Mouse (Mus musculus): Measurements from ENCODE around the gene Pirb. TPM values are rescaled to one million over a fixed set of nuclear protein-coding genes. Genes with fewer than 3 reads are reported as not detected.
A peak's percentile ranks its signal among the peaks of the same experiment; 100 is the strongest.

Pirb gene
- total RNA-seq, 1 experiment from 2014 or later, result 1.9 TPM

- no peak for DNase-seq
Observed at GRCm38 (mm10) chr7:3692382-3692986, 27.7 kb downstream of the Pirb start, which contains the start of gene Tsen34. Gene Tsen34, plus strand, starts transcription at chr7:3692863.

DNA sequence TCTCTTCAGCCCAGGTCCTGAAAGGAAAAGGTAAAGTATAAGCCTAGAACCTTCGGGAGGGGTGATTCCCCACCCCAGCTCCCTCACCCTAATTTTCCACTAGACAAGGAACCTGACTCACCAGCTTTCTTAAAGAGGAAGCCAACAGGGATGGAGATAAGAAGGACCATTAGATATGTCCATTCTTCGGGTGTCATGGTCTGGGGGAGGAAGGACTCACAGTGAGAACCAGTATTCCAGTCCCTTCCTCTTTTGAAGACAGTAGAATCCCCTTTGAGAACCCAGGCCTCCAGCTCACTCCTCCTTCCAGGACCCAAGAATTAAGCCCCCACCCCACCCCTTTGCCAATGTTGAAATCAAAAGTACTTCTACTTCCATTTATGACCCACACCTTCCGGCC lies 28.3 kb downstream of the Pirb start:
- no peak for DNase-seq

DNA sequence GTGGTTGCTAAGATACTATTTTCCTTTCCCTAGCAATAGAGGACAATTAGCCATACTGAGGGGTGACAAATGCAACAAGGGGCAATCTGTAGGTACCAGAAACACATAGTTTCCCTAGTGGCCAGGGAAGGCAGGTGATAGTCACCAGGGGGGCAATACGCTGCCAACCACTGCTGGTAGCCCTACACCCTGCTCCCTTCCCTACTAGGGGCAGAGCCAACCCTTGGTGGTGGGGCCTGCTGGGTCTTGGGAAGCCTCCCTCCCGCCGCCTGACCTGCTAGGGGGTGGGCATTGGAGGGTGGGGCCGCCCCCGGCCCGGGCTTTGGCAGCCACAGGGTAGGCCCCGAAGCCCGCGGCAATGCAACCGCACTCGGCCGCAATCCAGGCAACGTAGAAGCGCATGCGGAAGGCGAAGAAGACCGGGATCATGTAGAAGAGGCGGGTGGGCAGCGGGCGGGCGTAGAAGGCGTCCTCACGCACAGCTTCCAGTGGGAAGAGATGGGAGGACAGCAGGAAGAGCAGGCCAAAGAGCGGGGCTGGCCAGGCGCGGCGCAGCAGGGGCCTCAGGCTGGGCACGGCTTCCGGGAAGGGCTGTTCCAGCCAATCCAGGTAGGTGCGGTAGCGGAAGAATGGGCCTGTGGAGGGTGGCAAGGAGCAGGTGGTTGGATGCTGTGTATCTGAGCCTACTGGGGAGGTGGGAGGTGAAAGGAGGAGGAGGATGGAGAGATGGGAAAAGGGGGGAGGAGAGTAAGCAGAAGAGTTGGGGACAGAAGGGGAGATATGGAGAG lies 34.6 kb downstream of the Pirb start:
- no peak for DNase-seq

DNA sequence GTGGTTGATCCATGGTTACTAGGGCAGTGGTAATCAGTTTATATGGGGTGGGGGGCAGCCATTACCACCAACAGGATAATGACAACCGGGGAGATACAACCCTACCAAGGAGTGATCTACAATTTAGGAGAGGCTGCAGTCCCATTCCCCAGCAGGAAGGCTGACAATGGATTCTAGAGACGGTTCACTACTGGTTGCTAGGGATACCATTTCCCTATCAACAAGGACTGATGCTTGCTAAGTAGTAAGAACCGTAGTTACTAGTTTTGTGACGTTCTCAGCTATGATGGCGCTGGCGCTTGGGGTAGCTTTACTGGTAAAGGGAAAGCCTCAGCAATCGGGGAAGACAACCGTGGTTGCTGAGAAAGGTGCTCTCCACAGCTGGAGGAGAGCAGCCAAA lies 35.5 kb downstream of the Pirb start:
- no peak for DNase-seq

DNA sequence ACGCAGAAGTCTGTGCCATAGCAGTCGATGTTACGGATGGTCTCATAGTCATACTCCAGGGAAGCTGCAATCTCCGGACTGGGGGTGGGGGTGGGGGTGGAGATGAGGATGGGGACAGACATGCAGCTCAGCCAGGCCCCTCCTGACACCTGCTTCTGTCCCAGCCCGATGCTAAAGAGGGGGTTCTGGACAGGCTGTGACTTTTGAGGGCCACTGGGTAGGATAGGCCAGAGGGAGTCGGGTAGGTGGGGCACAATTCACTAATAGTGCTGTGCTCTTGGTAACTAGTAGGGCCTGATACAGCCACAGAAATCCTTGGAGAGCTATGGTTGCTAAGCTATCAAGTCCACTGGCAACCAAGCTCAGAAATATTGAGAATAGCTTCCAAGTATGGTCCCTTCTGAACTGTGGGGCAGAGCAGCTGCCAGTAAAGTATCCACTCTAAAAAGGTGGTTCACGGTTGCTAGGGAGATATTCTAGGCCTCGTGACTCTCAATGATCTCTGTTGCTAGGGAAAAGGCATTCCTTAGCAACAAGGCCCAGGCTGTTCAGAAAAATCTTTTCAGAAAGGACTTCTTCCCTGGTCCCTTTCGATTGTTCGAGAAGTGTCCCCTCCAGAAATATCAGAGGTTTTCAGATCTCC lies 36.2 kb downstream of the Pirb start:
- DNase-seq, result no peak

DNA sequence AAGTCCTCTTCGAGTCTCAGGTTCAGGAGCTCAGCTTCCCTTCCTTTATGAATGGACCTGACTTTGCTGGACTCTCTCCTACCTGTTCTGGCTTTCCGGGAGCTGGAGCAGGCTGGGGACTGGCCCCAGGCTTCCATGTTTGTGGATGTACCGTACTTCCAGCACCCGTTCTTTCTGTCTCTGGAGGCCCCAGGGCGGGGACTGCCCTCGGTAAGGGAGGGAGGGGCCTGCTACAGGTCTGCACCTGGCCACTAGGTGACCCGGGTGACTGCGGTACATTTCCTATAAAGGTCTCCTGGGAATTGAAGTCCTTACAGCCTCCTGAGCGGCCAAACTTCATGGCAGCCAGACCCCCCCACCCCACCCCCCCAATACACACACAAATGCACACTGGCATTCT lies 42.8 kb downstream of the Pirb start, which contains the start of gene Tmc4:
Tmc4 (minus strand) TSS at position 212 of the 400 bp plus-strand sequence.
- DNase-seq, result no peak

DNA sequence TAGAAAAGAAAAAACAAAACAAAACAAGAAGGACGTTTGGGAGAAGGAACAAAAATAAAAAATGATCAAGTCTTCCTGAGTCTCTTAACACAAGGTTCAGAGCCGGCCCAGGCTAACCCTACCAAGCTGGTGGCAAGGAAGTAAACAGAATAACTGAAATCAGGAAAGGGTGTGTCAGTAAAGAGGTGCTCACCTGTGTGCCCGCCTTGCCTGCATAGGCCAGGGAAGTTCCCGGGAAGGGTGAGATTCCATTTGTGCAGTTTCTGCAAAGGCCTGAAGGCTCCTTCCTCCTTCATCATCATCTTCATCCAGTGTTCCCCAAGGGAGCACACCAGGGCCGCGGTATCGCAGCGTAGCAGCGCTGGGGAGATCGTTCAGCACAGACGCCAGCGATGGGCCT lies 43.8 kb downstream of the Pirb start:
- no peak for DNase-seq

GRCm38 (mm10) chr7:3675228-3675548 lies 45.0 kb downstream of the Pirb start:
- DNase-seq, result no peak

DNA sequence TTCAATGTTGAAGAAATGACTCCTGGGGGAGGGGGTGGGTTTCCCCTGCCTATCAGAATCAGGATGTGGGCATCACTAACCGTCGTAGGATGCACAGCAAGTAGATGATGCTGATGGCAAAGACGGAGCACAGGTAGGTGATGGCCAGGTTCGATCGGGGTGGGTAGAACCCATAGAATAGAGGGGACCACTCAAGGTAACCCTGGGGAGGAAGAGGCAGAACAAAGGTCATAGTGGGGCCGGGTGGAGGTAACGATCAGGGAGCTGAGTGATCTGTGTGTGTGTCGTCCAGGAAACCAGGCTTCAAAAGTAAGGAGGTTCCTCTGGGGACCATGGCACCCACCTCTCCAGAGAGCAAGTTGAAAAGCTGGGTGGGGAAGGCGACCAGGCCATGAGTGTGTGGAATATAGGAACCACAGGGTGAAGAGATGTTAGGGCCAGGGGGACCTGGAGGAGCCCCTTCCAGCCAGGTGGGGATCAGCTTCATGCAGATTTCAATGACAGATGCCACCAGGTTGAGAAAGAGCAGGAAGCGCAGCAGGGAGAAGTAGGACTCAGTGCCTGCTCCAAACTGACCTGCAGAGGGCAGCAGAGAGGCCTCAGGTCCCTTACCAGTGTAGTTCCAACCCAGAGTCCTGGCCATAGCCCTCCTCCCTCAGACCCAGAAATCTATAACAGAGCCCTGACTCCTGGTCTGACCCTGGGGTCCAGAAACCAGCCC lies 45.5 kb downstream of the Pirb start:
- DNase-seq, result peak; percentile 91

DNA sequence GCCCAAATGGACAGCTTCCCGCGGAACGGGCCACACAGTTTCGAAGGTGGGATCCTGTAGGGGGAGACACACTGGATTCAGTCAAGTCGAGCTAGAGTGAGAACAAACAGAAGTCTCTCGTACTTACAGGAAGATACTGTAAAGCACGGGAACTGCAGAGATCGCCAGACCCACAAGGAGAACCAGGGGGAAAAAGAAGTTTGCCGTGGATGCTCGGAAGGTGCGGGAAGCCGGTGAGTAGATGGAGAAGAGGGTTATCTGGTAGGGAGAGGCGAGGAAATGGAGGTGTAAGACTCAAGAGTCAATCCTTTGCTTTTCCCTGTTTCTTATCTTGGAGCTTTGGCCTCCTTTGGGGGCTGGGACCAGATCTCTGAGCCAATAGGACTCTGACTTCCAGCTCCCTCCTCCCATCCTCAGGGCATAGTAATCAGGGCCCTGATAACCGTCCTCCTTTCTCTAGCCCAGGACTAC lies 53.2 kb downstream of the Pirb start:
- peak; percentile 54 for DNase-seq

DNA sequence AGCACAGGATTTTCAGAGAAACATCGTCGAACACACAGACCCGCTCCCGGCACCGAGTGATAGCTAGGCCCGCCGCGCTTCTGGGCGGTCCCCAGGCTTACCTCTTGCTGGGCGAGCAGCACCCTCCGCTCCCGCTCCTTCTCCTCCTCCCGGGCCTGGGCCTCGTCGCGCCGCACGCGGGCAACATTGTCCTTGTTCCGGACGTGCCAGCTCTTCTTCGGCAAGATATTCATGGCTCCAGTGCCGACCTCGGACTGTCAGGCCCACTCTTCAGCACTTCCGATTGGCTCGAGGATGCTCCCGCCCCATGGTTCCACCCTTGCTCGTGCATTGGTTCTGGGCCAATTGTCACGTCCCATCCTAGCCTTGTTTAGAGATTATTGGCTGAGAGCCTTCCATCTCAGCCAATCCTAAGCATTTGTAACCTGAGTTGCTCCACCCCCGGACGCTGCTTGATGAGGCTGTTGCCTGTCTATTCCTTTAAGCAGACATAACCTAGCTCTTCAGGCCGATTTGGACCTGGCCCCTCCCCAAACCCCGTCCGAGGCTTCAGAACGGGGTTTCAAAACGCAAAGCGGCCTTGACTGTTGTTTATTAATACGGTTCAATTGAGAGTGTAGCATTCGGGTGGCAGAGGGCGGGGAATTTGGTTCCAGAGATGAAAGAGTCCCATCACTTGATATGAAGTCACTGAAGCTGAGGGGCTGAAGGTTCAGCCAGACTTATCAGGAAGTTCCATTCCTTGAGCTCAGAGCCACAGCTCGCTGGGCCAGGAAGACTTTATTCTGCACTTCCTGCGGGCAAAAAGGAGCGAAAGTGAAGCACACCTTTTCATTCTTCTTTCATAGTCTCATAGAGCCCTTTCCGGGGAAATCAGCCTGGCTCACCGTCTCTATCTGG lies 54.7 kb downstream of the Pirb start, which contains the start of gene Leng1:
Leng1 (minus strand) TSS at position 626 of the 900 bp plus-strand sequence.
- peak; percentile 97 for DNase-seq

DNA sequence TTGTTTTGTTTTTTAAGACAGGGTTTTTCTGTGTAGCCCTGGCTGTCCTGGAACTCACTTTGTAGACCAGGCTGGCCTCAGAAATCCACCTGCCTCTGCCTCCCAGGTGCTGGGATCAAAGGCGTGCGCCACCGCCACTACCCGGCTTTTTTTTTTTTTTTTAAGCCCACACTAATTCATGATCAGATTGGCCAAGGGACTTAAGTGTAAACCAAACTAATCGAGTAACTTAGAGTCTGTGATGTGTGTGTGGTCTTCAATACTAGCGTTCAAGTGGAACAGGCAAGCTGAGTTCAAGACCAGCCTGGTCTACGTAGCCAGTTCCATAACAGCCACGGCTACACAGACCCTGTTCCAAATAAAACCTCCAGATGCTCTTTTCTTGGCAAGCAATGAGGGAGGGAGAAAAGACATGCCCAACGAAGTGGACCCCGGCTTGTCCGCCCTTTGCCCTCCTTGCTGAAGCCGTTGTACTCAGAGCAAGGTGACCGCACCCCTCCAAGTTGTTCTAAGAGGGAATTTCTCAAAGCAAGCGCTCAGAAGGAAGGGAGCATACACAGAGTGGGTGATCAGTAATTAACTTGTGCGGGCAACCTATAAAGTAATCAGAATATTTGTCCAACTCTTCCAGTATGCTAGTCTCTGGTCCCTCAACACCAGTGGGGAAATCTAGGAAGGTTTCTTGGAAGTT lies 55.5 kb downstream of the Pirb start:
- peak; percentile 34 for DNase-seq

Other genes with a start within 250 kb of the Pirb start
- gene Tarm1, start 217.8 kb downstream of the Pirb start, total RNA-seq (2021), result 2.8 and 3.4 TPM in 2 replicates
- not detected in 2 replicates for gene Oscar, start 104.2 kb downstream of the Pirb start, total RNA-seq (2021)
- 975 and 1,034 TPM in 2 replicates for gene Ndufa3, start 103.0 kb downstream of the Pirb start, total RNA-seq (2021)
- 21.6 and 25.6 TPM in 2 replicates for gene Tfpt, start 90.5 kb downstream of the Pirb start, total RNA-seq (2021)
- gene Prpf31, start 90.4 kb downstream of the Pirb start, total RNA-seq (2021), result 37.9 and 41.9 TPM in 2 replicates
- gene Cnot3, start 75.1 kb downstream of the Pirb start, total RNA-seq (2021), result 63.5 and 63.7 TPM in 2 replicates
- 14.7 and 15.9 TPM in 2 replicates for gene Leng1, start 54.6 kb downstream of the Pirb start, total RNA-seq (2021)
- 5.6 and 6.9 TPM in 2 replicates for gene Tmc4, start 42.8 kb downstream of the Pirb start, total RNA-seq (2021)
- gene Tsen34, start 27.5 kb downstream of the Pirb start, total RNA-seq (2021), result 97.1 and 101 TPM in 2 replicates
- 51.8 and 55.3 TPM in 2 replicates for gene Mboat7, start 26.9 kb downstream of the Pirb start, total RNA-seq (2021)
- gene Rps9, start 16.4 kb downstream of the Pirb start, total RNA-seq (2021), result 962 and 1,107 TPM in 2 replicates
- gene Gm15448, start 105.3 kb upstream of the Pirb start, total RNA-seq (2021), result 0.68 TPM in 1 of 2 replicates, not detected in the other
- gene Pira2, start 124.7 kb upstream of the Pirb start, total RNA-seq (2021), result 1.0 TPM in 1 of 2 replicates, not detected in the other
- 0.49 TPM in 1 of 2 replicates, not detected in the other for gene Gm14548, start 177.7 kb upstream of the Pirb start, total RNA-seq (2021)
- 0.33 and 0.60 TPM in 2 replicates for gene Lilra6, start 195.1 kb upstream of the Pirb start, total RNA-seq (2021)

Data from adrenal gland, postnatal 14 days (tissue).